Mouse (Mus musculus) heart, postnatal 0 days (tissue): ENCODE results near the gene Hmcn1. TPM values are rescaled to one million over a fixed set of nuclear protein-coding genes. Genes with fewer than 3 reads are reported as not detected.

Source experiments
- ATAC-seq: fragments of 200-750 bp; cut with Nextera tagmentation; 2 replicates; pipeline ENCODE4 v1.8.0; 2017; ENCODE audit warnings: low read depth, moderate number of reproducible peaks, moderate library complexity; ENCODE audit not compliant: insufficient read depth
- DNase-seq: peaks from one replicate; pipeline ENCODE4 v3.0.0-alpha.2; 2016; ENCODE audit warnings: low spot score
- H3K27ac ChIP-seq: fragments of 300-500 bp; sonication (generic); 2 replicates; pipeline ENCODE4 v1.5.1; 2014; ENCODE audit warnings: low read depth, mild to moderate bottlenecking
- H3K27me3 ChIP-seq: fragments of 300-500 bp; sonication (generic); 2 replicates; pipeline ENCODE4 v1.6.1; 2014; ENCODE audit warnings: low read length, mixed read lengths; ENCODE audit not compliant: control insufficient read depth, insufficient read depth
- H3K36me3 ChIP-seq: fragments of 300-500 bp; sonication (generic); replicated peaks from 2 replicates; pipeline ENCODE4 v1.6.1; 2014; ENCODE audit warnings: low read length, mixed read lengths; ENCODE audit not compliant: control insufficient read depth, insufficient read depth
- H3K4me1 ChIP-seq: fragments of 300-500 bp; sonication (generic); 2 replicates; pipeline ENCODE4 v1.6.1; 2014; ENCODE audit warnings: antibody characterized with exemption; ENCODE audit not compliant: control insufficient read depth, insufficient read depth
- H3K4me2 ChIP-seq: fragments of 300-500 bp; sonication (generic); 2 replicates; pipeline ENCODE4 v1.6.1; 2014; ENCODE audit warnings: low read depth, mild to moderate bottlenecking, low read length, moderate library complexity
- H3K4me3 ChIP-seq: fragments of 300-500 bp; sonication (generic); 2 replicates; pipeline ENCODE4 v1.5.1; 2014; ENCODE audit warnings: low read depth, low read length
- H3K9ac ChIP-seq: fragments of 300-500 bp; sonication (generic); replicated peaks from 2 replicates; pipeline ENCODE4 v1.6.1; 2014; ENCODE audit warnings: low read depth, low read length, mixed read lengths
- H3K9me3 ChIP-seq: fragments of 300-500 bp; sonication (generic); replicated peaks from 2 replicates; pipeline ENCODE4 v1.6.1; 2016; ENCODE audit warnings: low read length; ENCODE audit not compliant: control insufficient read depth
- CTCF ChIP-seq: IDR thresholded peaks from 2 replicates; pipeline ENCODE4 v1.5.1; 2016; ENCODE audit warnings: antibody characterized with exemption, control low read depth, low read depth
- EP300 ChIP-seq: IDR thresholded peaks from 2 replicates; pipeline ENCODE4 v1.6.1; 2016; ENCODE audit warnings: antibody characterized with exemption, low read depth
- WGBS: fragments of 180-500 bp; shearing (Covaris S2); extraction: QIAGEN DNeasy Blood & Tissue Kit; methylation state at CpG from one replicate; pipeline ENCODE4 v1.1.7; 2014; 5-methylcytosine and 5-hydroxymethylcytosine counted together
- polyA plus RNA-seq: library from polyadenylated mRNA; unstranded; fragments of >200 nt; fragmentation: Nextera tagmentation; extraction: Ambion mirVana; gene quantifications from 2 replicates; pipeline ENCODE4 v1.2.1, GENCODE M21; 2015
- total RNA-seq: library from RNA; depleted of rRNA; stranded (reverse); fragments of >200 nt; gene quantifications from 2 replicates; pipeline ENCODE4 v1.2.3, GENCODE M21; 2014; ENCODE audit warnings: low replicate concordance

The Hmcn1 gene
- total and polyA plus RNA-seq, 2 experiments from 2014 or later, result 18.9 to 59.2 TPM

DNA sequence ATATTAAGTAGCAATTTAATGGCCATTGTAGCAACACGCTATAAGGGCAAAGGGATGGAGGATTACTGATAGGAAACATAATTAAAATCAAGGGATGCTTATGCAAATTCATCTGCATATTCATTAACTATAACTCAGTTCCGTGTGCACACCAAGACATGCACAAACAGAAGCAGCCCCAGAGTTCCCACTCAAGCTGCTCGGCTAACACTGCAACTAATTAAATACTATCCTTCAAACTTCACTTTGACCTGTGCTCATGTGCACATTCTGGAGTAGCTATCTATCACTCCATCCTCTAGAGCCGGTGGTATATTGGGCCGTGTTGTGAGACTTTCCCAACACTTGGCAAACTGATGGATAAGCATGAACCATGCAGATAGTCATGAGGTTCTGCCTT is 119.2 kb downstream of the Hmcn1 start:
- peak overlapping the region; percentile 76 for H3K27ac ChIP-seq
- TF ChIP-seq CTCF (no peak), EP300 (no peak)

DNA sequence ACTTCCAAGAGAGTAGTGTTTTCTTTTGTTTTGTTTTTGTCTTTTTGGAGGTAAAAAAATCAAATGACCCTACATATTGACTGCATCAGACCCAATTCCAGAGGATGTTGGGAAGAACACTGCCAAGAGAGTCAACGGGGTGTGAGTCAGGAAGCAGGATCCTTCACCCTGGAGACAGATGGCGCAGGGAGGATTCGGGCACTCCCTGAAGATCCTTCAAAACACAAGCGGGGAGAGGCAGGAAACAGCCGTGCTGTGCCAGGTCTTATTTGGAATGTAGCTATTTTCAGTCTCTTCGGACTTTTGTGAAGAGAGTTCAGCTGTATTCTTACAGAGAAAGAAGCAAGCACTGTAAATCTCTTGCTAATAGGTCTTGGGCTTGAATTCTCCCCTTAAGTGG is 120.0 kb downstream of the Hmcn1 start:
- 13% methylated on average over 6 of the region's 6 CpGs for WGBS
- Histone ChIP-seq H3K9me3 (no peaks in the 10 kb centered on the region), H3K27ac (peak overlapping the region; percentile 76), H3K36me3 (peaks cover 4% of the 10 kb centered on the region; the same call in 1 of the 2 replicates), H3K4me2 (peak overlapping the region; percentile 32), H3K4me3 (no peak overlapping the region), H3K4me1 (peaks cover 22% of the 10 kb centered on the region), H3K9ac (no peak overlapping the region), H3K27me3 (no peaks in the 10 kb centered on the region)
- TF ChIP-seq EP300 (peak; percentile 53; the same call in 1 of the 2 replicates), CTCF (no peak)
- ATAC-seq, result peak; percentile 74
- DNase-seq, result peak; percentile 70

More for the DNA sequence above, 119.2 kb downstream of the Hmcn1 start:
- DNase-seq (peak; percentile 2), ATAC-seq (no peak)
- Histone ChIP-seq H3K4me1 (peaks cover 27% of the 10 kb centered on the region), H3K9ac (no peak overlapping the region), H3K36me3 (peaks cover 4% of the 10 kb centered on the region; the same call in 1 of the 2 replicates), H3K27me3 (no peaks in the 10 kb centered on the region), H3K4me2 (no peak overlapping the region), H3K4me3 (no peak overlapping the region), H3K9me3 (no peaks in the 10 kb centered on the region)
- WGBS, result 73% methylated on average over 5 of the region's 5 CpGs

DNA sequence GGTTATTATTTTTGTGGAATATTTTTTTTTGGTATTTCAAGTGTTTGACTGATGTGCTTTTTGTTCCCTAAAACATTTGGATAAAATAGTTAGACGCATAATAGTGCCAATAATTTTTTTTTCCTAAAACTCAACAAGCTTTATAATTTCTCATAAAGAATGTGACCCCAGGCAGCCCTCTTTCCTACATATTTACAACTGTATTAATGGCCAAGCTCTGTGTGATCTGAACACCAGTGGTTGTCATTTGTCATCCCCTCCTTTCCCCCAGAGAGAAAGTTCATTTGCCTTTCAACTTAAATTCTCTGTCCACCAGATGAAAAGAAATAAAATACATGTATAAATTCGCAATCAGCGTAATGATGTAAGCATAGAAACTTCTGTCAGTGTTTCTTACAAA is 121.1 kb downstream of the Hmcn1 start:
- 0 out of 2 replicates have a peak overlapping the region, but pooled peaks have one; percentile 11 for H3K27ac ChIP-seq
- no peak overlapping the region for H3K4me3 ChIP-seq
- WGBS, result 87% methylated on average over 3 of the region's 3 CpGs
- H3K27me3 ChIP-seq, result no peaks in the 10 kb centered on the region
- no peaks in the 10 kb centered on the region for H3K9me3 ChIP-seq
- H3K36me3 ChIP-seq, result peaks cover 4% of the 10 kb centered on the region; the same call in 1 of the 2 replicates
- peak; percentile 5 for DNase-seq
- ATAC-seq, result no peak
- TF ChIP-seq EP300, result no peak
- no peak for TF ChIP-seq CTCF
- no peak overlapping the region for H3K9ac ChIP-seq
- H3K4me2 ChIP-seq, result no peak overlapping the region
- H3K4me1 ChIP-seq, result peaks cover 15% of the 10 kb centered on the region

DNA sequence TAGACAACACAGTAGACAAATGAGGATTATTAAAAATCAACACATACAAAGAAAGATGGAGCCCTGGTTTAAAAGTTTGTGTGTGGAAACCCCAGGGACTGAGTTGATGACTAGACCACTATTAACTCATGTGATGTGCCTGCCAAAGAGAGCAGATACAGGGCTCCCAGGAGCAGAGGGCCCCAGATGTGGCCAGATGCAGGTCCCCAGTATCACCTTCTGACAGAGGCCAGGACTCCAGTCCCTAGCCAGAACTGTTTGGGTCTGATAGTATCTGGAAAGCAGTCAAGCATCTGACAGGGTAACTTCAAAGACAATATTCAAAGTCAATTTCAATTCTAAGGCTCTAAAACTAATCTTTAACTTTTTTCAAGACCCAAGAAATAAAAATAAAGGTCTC is 124.0 kb downstream of the Hmcn1 start:
- H3K9ac ChIP-seq, result no peak overlapping the region
- no peak for TF ChIP-seq EP300
- TF ChIP-seq CTCF, result no peak
- no peak overlapping the region for H3K4me3 ChIP-seq
- no peaks in the 10 kb centered on the region for H3K9me3 ChIP-seq
- peaks cover 21% of the 10 kb centered on the region for H3K4me1 ChIP-seq
- no peak overlapping the region for H3K4me2 ChIP-seq
- no peaks in the 10 kb centered on the region for H3K27me3 ChIP-seq
- peak; percentile 4 for DNase-seq
- no peak overlapping the region for H3K27ac ChIP-seq
- no peaks in the 10 kb centered on the region for H3K36me3 ChIP-seq
- no peak for ATAC-seq

DNA sequence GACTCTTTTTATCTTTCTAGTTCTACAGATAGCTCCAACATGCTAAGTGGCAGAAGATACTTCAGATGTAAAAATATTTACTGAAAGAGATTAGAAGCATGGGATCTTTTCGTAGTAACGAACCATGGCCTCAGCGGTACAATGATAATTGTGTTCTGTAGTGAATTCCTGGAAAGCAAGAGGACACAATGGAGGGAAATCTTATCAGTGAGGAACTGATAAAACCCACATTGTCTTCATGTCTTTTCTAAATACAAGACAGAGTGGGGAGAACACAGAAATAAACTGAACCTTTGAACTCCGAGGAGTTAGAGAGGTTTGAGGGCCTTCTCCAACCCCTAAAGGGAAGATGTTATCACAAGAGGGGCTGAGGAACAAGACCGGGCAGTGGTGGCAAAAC is 126.6 kb downstream of the Hmcn1 start:
- WGBS, result 8% methylated on average over 5 of the region's 5 CpGs
- H3K27me3 ChIP-seq, result no peaks in the 10 kb centered on the region
- H3K36me3 ChIP-seq, result no peaks in the 10 kb centered on the region
- peaks cover 9% of the 10 kb centered on the region for H3K4me1 ChIP-seq
- H3K9ac ChIP-seq, result no peak overlapping the region
- peak overlapping the region; percentile 39; the same call in 1 of the 2 replicates for H3K27ac ChIP-seq
- no peak overlapping the region for H3K4me3 ChIP-seq
- ATAC-seq, result no peak
- peak; percentile 7 for DNase-seq
- TF ChIP-seq CTCF (no peak), EP300 (no peak)
- no peaks in the 10 kb centered on the region for H3K9me3 ChIP-seq
- 0 out of 2 replicates have a peak overlapping the region, but pooled peaks have one; percentile 5 for H3K4me2 ChIP-seq

DNA sequence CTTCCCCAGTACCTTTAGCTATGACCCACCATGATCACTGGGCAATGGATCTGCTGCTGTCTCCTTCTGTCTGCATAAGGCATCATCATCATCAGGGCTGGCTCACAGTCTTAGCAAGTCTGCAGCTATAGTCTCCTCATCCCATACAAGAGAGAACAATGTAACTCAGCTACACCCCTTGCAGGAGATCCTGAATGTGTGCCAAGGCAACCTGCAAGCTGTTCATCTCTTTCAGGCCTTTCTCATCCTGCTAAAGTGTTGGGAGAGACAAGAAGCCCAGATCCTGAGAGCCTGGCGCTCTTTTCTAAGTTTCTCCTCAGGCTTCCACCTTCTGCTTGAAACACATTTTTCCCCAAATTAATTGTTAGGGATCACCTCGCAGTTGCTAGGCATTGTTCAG is 135.5 kb downstream of the Hmcn1 start:
- TF ChIP-seq CTCF (no peak), EP300 (no peak)
- Histone ChIP-seq H3K4me1 (no peaks in the 10 kb centered on the region), H3K4me3 (no peak overlapping the region), H3K9ac (no peak overlapping the region), H3K9me3 (no peaks in the 10 kb centered on the region), H3K27me3 (no peaks in the 10 kb centered on the region), H3K36me3 (peaks cover 11% of the 10 kb centered on the region; the same call in 1 of the 2 replicates), H3K4me2 (no peak overlapping the region), H3K27ac (no peak overlapping the region)
- DNase-seq (no peak), ATAC-seq (no peak)
- WGBS, result 93% methylated on average over 2 of the region's 2 CpGs
